8 mouse cellular contexts compared by ENCODE assay signal in genomic region chr2:163401221-163401620, GRCm38 (mm10). TPM values are rescaled to one million over a fixed set of nuclear protein-coding genes. Genes with fewer than 3 reads are reported as not detected.
DNase-seq lines count a peak whose midpoint lies in the region; ATAC-seq and TF ChIP-seq lines count a peak whose summit lies in the region.
"Had no signal": no experiment of that assay in that cellular context is flagged by ENCODE, and none has a peak within 500 bp of the region (broad histone marks: within the 10 kb centered on the region; RNA-seq: fewer than 3 reads in every experiment).

No protein-coding gene starts in this region.

- no peaks in the 10 kb centered on the region for H3K9me3 ChIP-seq in E14TG2a.4 (ENCODE audit: low read length)
- H3K9me3 ChIP-seq: midbrain, embryonic 12.5 days had no signal

- peaks cover 21% of the 10 kb centered on the region for H3K27me3 ChIP-seq in E14TG2a.4 (ENCODE audit: insufficient read depth, low read length)

- peak; percentile 92 for ATAC-seq in granulocyte monocyte progenitor cell, adult 5-6 weeks (replicated peaks; ENCODE audit: poor library complexity, severe bottlenecking)

- TF ChIP-seq CTCF in E14TG2a.4 (conservative IDR thresholded peaks at IDR 0.05; ENCODE audit: low read length), result peak; percentile 90

- peaks cover 18% of the 10 kb centered on the region for H3K4me1 ChIP-seq in E14TG2a.4 (replicated peaks; ENCODE audit: low read depth, low read length)

- DNase-seq in WW6 (ENCODE audit: low read depth, low spot score), result peak; percentile 61
- peak; percentile 76 to 84 for DNase-seq in cerebellum, postnatal 25 days
- DNase-seq in layer of hippocampus, adult 9-10 months (ENCODE audit: low spot score), result peak; percentile 94
- DNase-seq in lung, postnatal 25 days (ENCODE audit: low spot score), result peak; percentile 86
- peak; percentile 67 for DNase-seq in right cerebral cortex, postnatal 25 days

- H3K36me3 ChIP-seq in E14TG2a.4 (ENCODE audit: insufficient read depth, low read length), result peaks cover 21% of the 10 kb centered on the region

- no peak overlapping the region for H3K4me3 ChIP-seq in E14TG2a.4 (replicated peaks; ENCODE audit: low read length)
- H3K4me3 ChIP-seq: midbrain, embryonic 12.5 days had no signal

RNA-seq across cellular contexts. Expression of gene Jph2, which starts 3.4 kb away (rescaled TPM):
- total RNA-seq in granulocyte monocyte progenitor cell, adult 5-6 weeks (2014; fragmentation: Nextera tagmentation), result not detected in 2 replicates
- total RNA-seq in granulocyte monocyte progenitor cell, adult 5-6 weeks (2017), result not detected in 2 replicates

RNA-seq across cellular contexts. Expression of gene Oser1, which starts 23.3 kb away (rescaled TPM):
- total RNA-seq in granulocyte monocyte progenitor cell, adult 5-6 weeks (2014; fragmentation: Nextera tagmentation), result 76.0 and 92.9 TPM in 2 replicates
- total RNA-seq in granulocyte monocyte progenitor cell, adult 5-6 weeks (2017), result 91.0 and 101 TPM in 2 replicates

RNA-seq across cellular contexts. Expression of gene Gdap1l1, which starts 37.1 kb away (rescaled TPM):
- not detected in 2 replicates for total RNA-seq in granulocyte monocyte progenitor cell, adult 5-6 weeks (2014; fragmentation: Nextera tagmentation)
- not detected in 2 replicates for total RNA-seq in granulocyte monocyte progenitor cell, adult 5-6 weeks (2017)
